Mouse (Mus musculus) neural tube, embryonic 10.5 days (tissue): ENCODE results near the gene Bysl.

Experiments
- DNase-seq: peaks from one replicate; pipeline ENCODE4 v3.0.0-alpha.2; 2017; ENCODE audit warnings: low spot score; ENCODE audit errors: extremely low spot score

Bysl gene

GRCm38 (mm10) chr17:47594183-47594968 is 16.9 kb downstream of the Bysl start:
- peak; percentile 53 for DNase-seq

GRCm38 (mm10) chr17:47593854-47594182 is 17.5 kb downstream of the Bysl start:
- DNase-seq = no peak

DNA sequence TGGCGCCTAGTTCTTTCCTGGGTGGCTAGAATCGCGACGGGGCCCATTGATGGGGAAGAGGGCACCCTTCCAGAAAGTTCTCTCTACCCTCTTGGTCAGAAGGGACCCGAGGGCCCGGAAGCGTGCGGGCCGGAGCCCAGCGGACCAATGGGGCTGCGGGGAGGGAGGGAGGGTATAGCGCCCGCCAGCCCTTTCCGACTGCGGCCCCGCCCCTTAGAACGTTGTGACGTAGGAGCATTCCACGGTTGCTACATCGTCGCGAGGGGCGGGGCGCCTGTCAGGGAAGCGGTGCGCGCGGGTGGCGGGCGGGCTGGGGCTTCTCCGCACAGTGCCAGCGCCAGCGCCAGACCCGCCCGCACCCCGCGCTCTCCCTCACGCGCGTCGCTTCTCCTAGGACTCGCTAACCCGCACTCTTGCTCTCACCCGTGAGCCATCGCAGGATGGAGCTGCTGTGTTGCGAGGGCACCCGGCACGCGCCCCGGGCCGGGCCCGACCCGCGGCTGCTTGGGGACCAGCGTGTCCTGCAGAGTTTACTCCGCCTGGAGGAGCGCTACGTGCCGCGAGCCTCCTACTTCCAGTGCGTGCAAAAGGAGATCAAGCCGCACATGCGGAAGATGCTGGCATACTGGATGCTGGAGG is 18.0 kb downstream of the Bysl start:
- DNase-seq = peak; percentile 93

GRCm38 (mm10) chr17:47591073-47591472 is 20.2 kb downstream of the Bysl start:
- DNase-seq = no peak

DNA sequence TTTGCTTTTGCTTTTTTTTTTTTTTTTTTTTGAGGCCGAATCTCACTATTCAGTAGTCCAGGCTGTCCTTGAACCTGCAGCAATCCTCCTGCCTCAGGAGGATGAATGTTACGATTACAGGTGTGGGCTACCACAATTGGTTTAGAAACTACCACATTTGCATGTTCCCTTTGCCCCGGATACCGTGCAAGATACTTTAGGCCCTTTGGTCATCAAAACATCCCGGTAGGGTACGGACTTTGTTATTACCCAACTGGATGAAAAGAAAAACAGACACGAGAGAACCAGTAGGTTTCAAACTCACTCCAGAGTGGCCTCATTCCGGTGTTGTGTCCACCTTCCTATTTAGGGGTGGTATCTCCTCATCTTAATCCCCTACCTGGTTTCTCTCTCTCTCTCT is 22.8 kb downstream of the Bysl start:
- DNase-seq = no peak

DNA sequence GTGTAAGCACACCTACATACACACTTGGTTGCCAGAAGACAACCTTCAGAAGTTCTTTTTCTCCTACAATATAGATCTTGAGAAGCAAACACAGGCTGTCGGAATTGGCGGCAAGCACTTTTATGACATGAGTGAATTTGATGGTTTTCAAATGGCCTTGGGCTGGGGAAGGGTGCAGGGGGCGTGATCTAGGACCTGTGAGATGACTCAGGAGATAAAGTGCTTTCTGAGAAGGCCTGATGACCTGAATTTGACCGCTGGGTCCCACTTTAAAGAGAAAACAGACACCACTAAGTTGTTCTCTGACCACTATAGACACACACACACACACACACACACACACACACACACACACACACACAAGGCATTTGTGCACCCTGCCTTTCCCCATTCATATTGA is 30.3 kb downstream of the Bysl start:
- no peak for DNase-seq

DNA sequence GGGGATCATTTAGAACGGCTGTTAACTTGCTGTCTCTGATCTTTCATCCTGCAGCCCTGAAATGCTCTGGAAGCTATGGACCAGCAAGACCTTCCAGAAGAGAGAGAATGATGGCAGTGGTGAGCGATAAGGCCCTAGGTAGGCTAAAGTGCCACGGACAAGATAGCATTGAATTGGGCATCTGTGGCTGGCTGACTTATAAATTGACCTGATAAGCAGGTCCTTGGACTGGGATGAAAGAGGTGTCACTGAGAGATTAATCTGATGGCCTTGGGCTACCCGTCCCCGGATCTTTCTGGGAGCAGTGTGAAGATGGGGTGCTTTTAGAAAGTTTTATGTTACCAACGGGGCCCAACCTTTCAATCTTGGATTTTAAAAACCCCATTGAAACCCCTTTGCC is 32.6 kb downstream of the Bysl start:
- DNase-seq = no peak

GRCm38 (mm10) chr17:47574830-47575229 is 36.5 kb downstream of the Bysl start:
- no peak for DNase-seq

- DNase-seq = no peak
Measured at GRCm38 (mm10) chr17:47574028-47574427, 37.3 kb downstream of the Bysl start.

- no peak for DNase-seq
Measured at GRCm38 (mm10) chr17:47572436-47572835, 38.9 kb downstream of the Bysl start.

- DNase-seq = peak; percentile 54
Measured at GRCm38 (mm10) chr17:47571621-47572020, 39.7 kb downstream of the Bysl start.

- DNase-seq = no peak
Measured at GRCm38 (mm10) chr17:47568951-47569527, 42.3 kb downstream of the Bysl start.

GRCm38 (mm10) chr17:47568389-47568788 is 42.9 kb downstream of the Bysl start:
- no peak for DNase-seq

DNA sequence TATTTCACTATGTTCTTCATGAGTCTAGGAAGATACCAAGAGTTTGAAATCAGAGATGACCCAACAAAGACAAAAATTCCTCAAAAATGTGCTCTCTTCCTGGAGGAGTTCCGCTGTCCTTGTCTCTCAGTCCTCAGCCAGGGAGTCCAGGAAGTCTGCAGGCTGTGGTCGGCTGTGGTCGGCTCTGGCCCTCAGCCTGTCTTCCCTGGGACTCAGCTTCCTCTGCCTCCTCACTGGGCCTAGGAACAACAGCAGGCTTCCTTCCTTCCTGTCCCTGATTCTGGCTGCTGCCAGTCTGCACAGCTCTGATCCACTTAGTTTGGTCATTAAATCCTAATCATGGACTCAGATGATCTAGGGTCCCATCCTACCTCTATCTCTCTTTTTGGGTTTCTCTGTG is 44.0 kb downstream of the Bysl start:
- DNase-seq = no peak

DNA sequence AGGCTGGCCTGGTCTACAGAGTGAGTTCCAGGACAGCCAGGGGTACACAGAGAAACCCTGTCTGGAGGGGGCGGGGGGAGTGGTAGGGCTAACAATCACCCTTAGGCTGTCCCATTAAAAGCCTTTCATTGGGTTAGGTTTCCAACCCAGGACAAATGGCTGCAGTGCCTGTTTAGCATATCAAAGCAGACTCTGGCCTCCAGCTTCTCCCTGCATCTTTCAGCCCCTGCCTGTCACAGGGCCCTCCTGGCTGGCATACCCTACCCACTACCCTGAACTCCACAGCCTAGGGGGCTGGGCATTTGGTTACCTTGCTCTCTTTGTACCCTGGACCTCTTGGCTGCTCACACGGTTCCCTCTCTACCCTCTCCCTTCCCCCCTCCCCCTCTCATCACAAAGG is 45.2 kb downstream of the Bysl start:
- DNase-seq = no peak

DNA sequence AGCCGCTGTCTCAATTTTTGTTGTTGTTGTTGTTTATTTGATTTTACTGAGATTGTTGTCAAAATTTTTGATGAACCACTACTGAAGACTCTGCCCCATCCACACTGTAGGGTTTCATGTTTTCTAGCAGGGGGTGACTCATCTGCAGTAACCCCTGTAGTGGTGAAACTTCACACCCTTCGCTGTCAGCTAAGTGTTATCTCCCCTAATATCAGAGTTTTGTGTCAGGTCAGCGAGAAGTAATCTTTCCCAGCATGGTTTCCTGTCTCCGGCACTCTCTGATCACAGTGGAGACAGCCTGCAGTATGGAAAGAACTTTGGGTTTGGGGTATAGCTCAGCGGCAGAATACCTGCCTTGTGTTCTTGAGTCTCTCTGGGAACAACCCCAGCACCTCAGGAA is 46.7 kb downstream of the Bysl start:
- DNase-seq = no peak

DNA sequence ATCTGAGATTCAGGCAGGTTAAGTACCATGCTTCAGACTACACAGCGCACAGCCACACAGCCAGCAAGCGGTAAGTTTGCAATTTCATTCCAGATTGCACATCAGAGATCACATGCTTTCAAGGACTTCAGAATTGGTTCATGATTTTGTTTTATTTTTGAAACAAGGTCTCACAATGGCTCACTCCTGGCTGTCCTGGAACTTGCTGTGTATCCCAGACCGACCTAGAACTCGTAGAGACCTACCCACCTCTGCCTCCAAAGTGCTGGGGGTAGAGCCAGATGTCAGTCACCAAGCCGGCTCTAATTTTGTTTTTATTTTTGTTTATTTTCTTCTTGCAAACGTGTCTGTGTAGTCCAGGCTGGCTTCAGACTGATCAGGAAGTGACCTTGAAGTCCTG is 48.4 kb downstream of the Bysl start:
- no peak for DNase-seq

- DNase-seq = no peak
Measured at GRCm38 (mm10) chr17:47559726-47560125, 51.6 kb downstream of the Bysl start.

DNA sequence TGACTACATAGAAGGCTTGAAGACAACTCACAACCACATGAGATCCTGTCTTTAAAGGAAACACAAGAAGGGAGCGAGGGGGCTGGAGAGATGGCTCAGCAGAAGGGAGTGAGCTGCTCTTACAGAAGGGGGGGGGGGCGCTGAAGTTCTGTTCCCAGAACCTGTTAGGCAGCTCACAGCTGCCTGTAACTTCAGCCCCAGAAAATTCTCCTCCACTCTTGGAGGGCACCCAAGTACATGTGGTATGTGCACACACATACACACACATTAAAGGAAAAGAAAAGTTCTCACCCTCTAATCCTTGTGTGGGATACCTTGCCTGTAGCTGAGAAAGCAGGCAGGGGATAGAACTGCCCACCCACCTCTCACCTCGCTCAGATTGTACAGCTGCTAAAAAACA is 54.1 kb downstream of the Bysl start:
- DNase-seq = no peak

DNA sequence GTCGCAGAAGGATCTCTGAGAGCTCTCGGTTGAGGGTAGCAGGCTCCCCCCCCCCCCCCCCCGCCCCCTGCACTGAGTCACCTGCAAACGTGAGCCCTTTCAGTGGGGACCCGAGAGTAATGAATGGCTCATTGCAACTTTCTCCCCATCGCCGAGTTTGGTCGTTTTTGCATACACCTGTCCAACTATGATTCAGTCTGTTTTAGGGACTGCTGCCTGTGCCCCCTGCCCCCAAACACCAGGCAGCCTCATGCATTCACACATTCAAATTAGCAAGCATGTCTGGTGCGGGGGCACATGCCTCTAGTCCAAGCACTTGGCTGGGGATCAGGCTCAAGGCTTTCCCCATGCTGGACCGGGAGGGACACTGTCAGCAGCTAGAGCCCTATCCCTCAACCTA is 56.7 kb downstream of the Bysl start:
- no peak for DNase-seq

- no peak for DNase-seq
Measured at GRCm38 (mm10) chr17:47552994-47553393, 58.3 kb downstream of the Bysl start.

GRCm38 (mm10) chr17:47551049-47551448 is 60.2 kb downstream of the Bysl start:
- DNase-seq = no peak
